Mouse (Mus musculus): ENCODE data around the gene Atad2b. TPM values are rescaled to one million over a fixed set of nuclear protein-coding genes. Genes with fewer than 3 reads are reported as not detected.
"Not testable (repeated sequence)": the region's sequence is repeated elsewhere in the genome, so short reads cannot be mapped to it uniquely, and the experiment has no call there.

Atad2b gene
- polyA plus RNA-seq, 1 experiment from 2014 or later = 12.4 TPM

GRCm38 (mm10) chr12:4914944-4915343 lies 2.2 kb upstream of the Atad2b start:
- WGBS = 77% methylated on average over 3 of the region's 3 CpGs
- H3K27ac ChIP-seq (replicated peaks) = no peak overlapping the region
- H3K4me1 ChIP-seq = peaks cover 24% of the 10 kb centered on the region
- no peak overlapping the region for H3K4me3 ChIP-seq
- no peak for ATAC-seq (replicated peaks)
- no peaks in the 10 kb centered on the region for H3K36me3 ChIP-seq
- H3K27me3 ChIP-seq = no peaks in the 10 kb centered on the region
- no peak overlapping the region for H3K9ac ChIP-seq (replicated peaks)
- H3K4me2 ChIP-seq (replicated peaks) = no peak overlapping the region
- no peaks in the 10 kb centered on the region for H3K9me3 ChIP-seq

DNA sequence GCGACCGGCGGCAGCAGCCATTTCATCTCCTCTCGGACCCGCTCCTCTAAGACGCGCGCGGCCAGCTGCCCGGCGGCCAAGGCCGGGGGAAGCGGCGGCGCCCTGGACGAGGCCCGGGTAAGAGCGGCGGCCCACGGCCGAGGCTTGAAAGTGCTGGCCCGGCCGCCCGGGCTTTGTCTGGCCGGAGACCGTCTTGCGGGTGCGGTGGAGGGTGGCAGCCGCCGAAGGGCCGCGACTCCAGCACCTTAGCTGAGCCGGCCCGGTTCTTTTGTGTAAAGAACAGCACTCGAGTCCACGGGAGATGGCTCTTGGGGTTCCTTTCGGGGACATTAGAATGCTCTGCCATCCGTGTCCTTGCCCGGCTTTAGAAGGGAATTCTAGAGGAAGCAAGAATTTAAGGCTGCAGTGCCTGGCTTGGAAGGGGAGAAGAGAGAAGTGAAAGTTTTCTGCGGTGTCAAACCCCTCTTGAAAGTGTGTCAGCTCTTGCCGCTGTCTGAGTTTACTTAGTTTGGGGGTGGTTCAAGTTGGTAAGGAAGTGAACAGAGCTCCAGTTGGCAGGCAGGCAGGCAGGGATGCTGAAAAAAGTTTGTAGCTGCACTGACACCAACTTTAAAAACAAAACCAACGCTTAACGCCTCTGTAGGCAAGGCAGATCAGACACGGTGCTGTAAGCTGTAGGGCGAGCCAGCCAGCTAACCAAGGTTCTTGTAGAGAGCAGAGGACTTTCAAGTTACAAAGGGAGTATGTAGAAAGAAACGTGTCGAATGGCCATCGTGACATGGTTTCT lies 845 bp downstream of the Atad2b start:
- Histone ChIP-seq H3K36me3 (no peaks in the 10 kb centered on the region), H3K9ac (replicated peaks) (peak overlapping the region; percentile 85), H3K9me3 (no peaks in the 10 kb centered on the region), H3K4me2 (replicated peaks) (peak overlapping the region; percentile 76), H3K4me1 (peaks cover 39% of the 10 kb centered on the region), H3K4me3 (peak overlapping the region; percentile 92), H3K27ac (replicated peaks) (peak overlapping the region; percentile 96), H3K27me3 (no peaks in the 10 kb centered on the region)
- under 1% methylated on average over 48 of the region's 48 CpGs for WGBS
- peak; percentile 59 for ATAC-seq (replicated peaks)

- H3K27me3 ChIP-seq = no peaks in the 10 kb centered on the region
- ATAC-seq (replicated peaks) = no peak
- H3K4me1 ChIP-seq = no peaks in the 10 kb centered on the region
- H3K9me3 ChIP-seq = no peaks in the 10 kb centered on the region
- H3K4me3 ChIP-seq = no peak overlapping the region
- no peak overlapping the region for H3K4me2 ChIP-seq (replicated peaks)
- WGBS = 95% methylated on average over 2 of the region's 2 CpGs
- H3K9ac ChIP-seq (replicated peaks) = no peak overlapping the region
- H3K27ac ChIP-seq (replicated peaks) = no peak overlapping the region
- no peaks in the 10 kb centered on the region for H3K36me3 ChIP-seq
These were observed 11.0 kb downstream of the Atad2b start for GRCm38 (mm10) chr12:4928197-4928596.

- no peak overlapping the region for H3K4me2 ChIP-seq (replicated peaks)
- no peak overlapping the region for H3K27ac ChIP-seq (replicated peaks)
- no peak overlapping the region for H3K9ac ChIP-seq (replicated peaks)
- no peak for ATAC-seq (replicated peaks)
- H3K4me1 ChIP-seq = no peaks in the 10 kb centered on the region
- WGBS = 89% methylated on average over 3 of the region's 3 CpGs
- no peaks in the 10 kb centered on the region for H3K27me3 ChIP-seq
- no peaks in the 10 kb centered on the region for H3K36me3 ChIP-seq
- no peaks in the 10 kb centered on the region for H3K9me3 ChIP-seq
- no peak overlapping the region for H3K4me3 ChIP-seq
These were observed 13.8 kb downstream of the Atad2b start for GRCm38 (mm10) chr12:4930820-4931548.

DNA sequence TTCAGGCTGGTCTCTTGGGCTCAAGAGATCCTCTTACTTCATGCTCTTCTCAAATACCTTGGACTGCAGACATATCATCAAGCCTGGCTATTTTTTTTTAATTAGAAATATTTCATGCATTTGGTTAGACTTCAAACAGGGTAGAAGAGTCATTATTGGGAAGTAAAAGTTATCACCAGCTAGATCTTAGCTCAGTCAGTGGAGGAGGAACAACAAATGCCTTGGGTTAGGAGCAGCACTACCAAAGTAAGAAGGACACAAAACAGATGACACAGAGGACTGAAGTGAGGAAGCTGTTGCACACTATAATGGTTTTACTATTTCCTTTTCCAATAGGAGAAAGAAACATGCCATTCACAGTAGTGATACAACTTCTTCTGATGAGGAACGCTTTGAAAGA lies 35.1 kb downstream of the Atad2b start:
- Histone ChIP-seq H3K9me3 (no peaks in the 10 kb centered on the region), H3K36me3 (peaks cover 54% of the 10 kb centered on the region), H3K4me2 (replicated peaks) (no peak overlapping the region), H3K27me3 (no peaks in the 10 kb centered on the region), H3K4me3 (no peak overlapping the region), H3K9ac (replicated peaks) (no peak overlapping the region), H3K4me1 (no peaks in the 10 kb centered on the region), H3K27ac (replicated peaks) (no peak overlapping the region)
- 96% methylated on average over 1 of the region's 1 CpGs for WGBS
- no peak for ATAC-seq (replicated peaks)

DNA sequence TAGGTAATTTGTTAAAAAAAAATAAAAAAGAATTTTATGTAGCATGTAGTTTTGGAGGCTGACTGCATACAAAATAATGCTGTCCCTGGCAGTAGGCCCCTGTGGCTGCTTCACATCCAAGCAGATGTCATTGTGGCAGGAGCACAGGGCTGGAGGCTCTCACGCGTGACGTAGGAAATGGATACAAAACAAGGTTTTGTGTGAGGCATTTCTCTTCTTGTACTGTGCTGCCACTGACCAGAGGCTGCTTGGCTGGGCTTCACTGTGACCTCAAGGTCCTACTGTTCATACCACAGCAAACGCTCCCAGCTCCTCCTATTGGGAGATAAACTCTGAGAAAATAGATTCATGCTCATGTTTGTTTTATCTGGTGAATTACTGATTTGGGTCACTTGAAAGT lies 36.0 kb downstream of the Atad2b start:
- H3K4me2 ChIP-seq (replicated peaks) = no peak overlapping the region
- no peak for ATAC-seq (replicated peaks)
- H3K4me1 ChIP-seq = no peaks in the 10 kb centered on the region
- no peaks in the 10 kb centered on the region for H3K27me3 ChIP-seq
- no peak overlapping the region for H3K9ac ChIP-seq (replicated peaks)
- H3K36me3 ChIP-seq = peaks cover 51% of the 10 kb centered on the region
- H3K4me3 ChIP-seq = no peak overlapping the region
- H3K27ac ChIP-seq (replicated peaks) = no peak overlapping the region
- no peaks in the 10 kb centered on the region for H3K9me3 ChIP-seq
- WGBS = 91% methylated on average over 4 of the region's 4 CpGs

DNA sequence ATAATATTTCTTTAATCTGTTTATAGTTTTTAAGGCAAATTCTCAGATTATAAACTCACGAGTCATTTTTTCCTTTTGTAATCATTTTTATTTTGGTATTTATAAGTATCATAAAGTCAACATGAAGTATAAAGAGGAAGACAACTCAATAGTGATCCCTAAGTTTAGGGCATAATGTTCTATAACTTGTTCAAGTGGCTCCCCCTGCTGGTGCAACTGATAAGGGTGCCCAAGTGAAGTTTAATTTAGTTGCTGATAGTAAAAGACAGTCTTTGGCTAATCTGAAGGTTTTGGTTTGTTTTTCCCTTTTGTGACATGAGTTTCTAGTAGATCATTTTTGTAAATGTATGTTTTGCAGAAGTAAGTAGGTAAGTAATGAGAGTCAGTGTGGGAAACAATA lies 55.8 kb downstream of the Atad2b start:
- no peaks in the 10 kb centered on the region for H3K4me1 ChIP-seq
- no peak overlapping the region for H3K4me3 ChIP-seq
- H3K9me3 ChIP-seq = no peaks in the 10 kb centered on the region
- no peaks in the 10 kb centered on the region for H3K27me3 ChIP-seq
- H3K4me2 ChIP-seq (replicated peaks) = no peak overlapping the region
- peaks cover 30% of the 10 kb centered on the region for H3K36me3 ChIP-seq
- ATAC-seq (replicated peaks) = no peak
- H3K27ac ChIP-seq (replicated peaks) = no peak overlapping the region
- no peak overlapping the region for H3K9ac ChIP-seq (replicated peaks)
- 48% methylated on average over 1 of the region's 1 CpGs for WGBS

DNA sequence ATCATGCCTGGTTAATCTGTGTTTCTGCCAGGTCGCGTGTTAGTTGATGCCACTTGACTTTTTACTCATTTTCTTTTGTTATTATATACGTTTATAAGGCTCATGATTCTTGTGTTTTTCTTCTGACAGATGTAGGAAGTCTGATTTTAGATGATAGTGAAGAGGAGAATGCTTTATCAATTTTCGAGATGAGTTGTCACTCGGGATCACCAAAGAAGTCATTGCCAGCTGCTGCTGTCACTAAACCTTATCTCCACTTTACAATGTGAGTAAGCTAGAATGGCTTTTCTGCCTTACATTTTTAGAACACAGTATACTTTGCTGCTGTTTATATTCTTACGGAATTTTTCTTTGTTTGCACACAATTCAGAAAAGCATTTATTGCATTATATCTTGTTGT lies 61.2 kb downstream of the Atad2b start:
- no peaks in the 10 kb centered on the region for H3K9me3 ChIP-seq
- H3K9ac ChIP-seq (replicated peaks) = no peak overlapping the region
- ATAC-seq (replicated peaks) = no peak
- no peaks in the 10 kb centered on the region for H3K27me3 ChIP-seq
- no peak overlapping the region for H3K4me2 ChIP-seq (replicated peaks)
- WGBS = 89% methylated on average over 6 of the region's 6 CpGs
- H3K4me3 ChIP-seq = no peak overlapping the region
- H3K36me3 ChIP-seq = peaks cover 37% of the 10 kb centered on the region
- H3K27ac ChIP-seq (replicated peaks) = no peak overlapping the region
- no peaks in the 10 kb centered on the region for H3K4me1 ChIP-seq

- H3K4me1 ChIP-seq = no peaks in the 10 kb centered on the region
- H3K9me3 ChIP-seq = no peaks in the 10 kb centered on the region
- no peak overlapping the region for H3K4me2 ChIP-seq (replicated peaks)
- H3K9ac ChIP-seq (replicated peaks) = no peak overlapping the region
- no peaks in the 10 kb centered on the region for H3K27me3 ChIP-seq
- ATAC-seq (replicated peaks) = no peak
- no peaks in the 10 kb centered on the region for H3K36me3 ChIP-seq
- no peak overlapping the region for H3K4me3 ChIP-seq
- H3K27ac ChIP-seq (replicated peaks) = no peak overlapping the region
These were observed 79.8 kb downstream of the Atad2b start for GRCm38 (mm10) chr12:4996981-4997380.

DNA sequence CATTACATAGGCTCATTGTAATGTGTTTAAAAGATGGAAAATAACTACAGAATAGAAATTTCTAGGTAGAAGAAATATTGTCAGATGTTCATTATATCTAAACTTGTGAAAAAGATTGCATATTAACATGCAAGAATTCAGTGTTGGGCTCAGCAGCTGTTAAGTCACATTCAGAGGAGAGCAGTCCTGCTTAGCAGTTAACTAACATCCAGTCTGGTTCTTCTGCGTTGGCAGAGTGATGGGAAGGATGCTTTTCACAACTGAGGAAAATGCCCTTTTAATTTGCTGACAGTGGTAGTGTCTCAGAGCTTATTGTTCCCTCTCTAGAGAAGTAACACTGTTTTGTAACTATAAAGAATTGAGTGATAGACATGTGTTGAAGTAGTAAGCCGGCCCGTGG lies 88.2 kb downstream of the Atad2b start:
- no peaks in the 10 kb centered on the region for H3K27me3 ChIP-seq
- H3K9me3 ChIP-seq = no peaks in the 10 kb centered on the region
- WGBS = 52% methylated on average over 3 of the region's 3 CpGs
- H3K36me3 ChIP-seq = peaks cover 3% of the 10 kb centered on the region; the same call in 1 of the 2 replicates
- ATAC-seq (replicated peaks) = no peak
- H3K4me1 ChIP-seq = no peaks in the 10 kb centered on the region
- H3K4me3 ChIP-seq = no peak overlapping the region
- H3K9ac ChIP-seq (replicated peaks) = no peak overlapping the region
- peak overlapping the region; percentile 52 for H3K27ac ChIP-seq (replicated peaks)
- H3K4me2 ChIP-seq (replicated peaks) = no peak overlapping the region

GRCm38 (mm10) chr12:5005776-5006175 lies 88.6 kb downstream of the Atad2b start:
- WGBS = 59% methylated on average over 3 of the region's 3 CpGs
- H3K4me3 ChIP-seq; H3K36me3 ChIP-seq; H3K9me3 ChIP-seq; H3K4me2 ChIP-seq (replicated peaks); H3K9ac ChIP-seq (replicated peaks); ATAC-seq (replicated peaks); H3K27me3 ChIP-seq; H3K4me1 ChIP-seq: not testable (repeated sequence)
- peak overlapping the region; percentile 52 for H3K27ac ChIP-seq (replicated peaks)

- H3K4me2 ChIP-seq (replicated peaks); H3K27me3 ChIP-seq; H3K27ac ChIP-seq (replicated peaks); H3K9ac ChIP-seq (replicated peaks); ATAC-seq (replicated peaks); H3K4me1 ChIP-seq; H3K4me3 ChIP-seq; H3K9me3 ChIP-seq; H3K36me3 ChIP-seq: not testable (repeated sequence)
- WGBS = 75% methylated on average over 2 of the region's 2 CpGs
These were observed 91.5 kb downstream of the Atad2b start for GRCm38 (mm10) chr12:5008638-5009037.

Measured in forebrain, embryonic 15.5 days (tissue).